Mouse (Mus musculus) sigmoid colon, adult 10 weeks (tissue): ENCODE data around the gene Rab17. TPM values are rescaled to one million over a fixed set of nuclear protein-coding genes. Genes with fewer than 3 reads are reported as not detected.

Experiments used
- polyA plus RNA-seq: library from polyadenylated mRNA; stranded (reverse); fragments of 350-450 nt; fragmentation: Illumina TruSeq; extraction: RNeasy Lipid Tissue Mini Kit (QIAGEN cat#74804); gene quantifications from one replicate; pipeline ENCODE4 v1.2.3, GENCODE M21; 2014; ENCODE audit warnings: low read depth, low replicate concordance

Rab17 gene
- 1.0 TPM for polyA plus RNA-seq

GRCm38 (mm10) chr1:90969347-90969784 is at the start of gene Rab17:
TSS of gene Rab17 (minus strand) at chr1:90969661.

GRCm38 (mm10) chr1:90998268-90998890 is 28.9 kb upstream of the Rab17 start, which contains the start of gene Lrrfip1:
TSS of gene Lrrfip1 (plus strand) at chr1:90998737.

DNA sequence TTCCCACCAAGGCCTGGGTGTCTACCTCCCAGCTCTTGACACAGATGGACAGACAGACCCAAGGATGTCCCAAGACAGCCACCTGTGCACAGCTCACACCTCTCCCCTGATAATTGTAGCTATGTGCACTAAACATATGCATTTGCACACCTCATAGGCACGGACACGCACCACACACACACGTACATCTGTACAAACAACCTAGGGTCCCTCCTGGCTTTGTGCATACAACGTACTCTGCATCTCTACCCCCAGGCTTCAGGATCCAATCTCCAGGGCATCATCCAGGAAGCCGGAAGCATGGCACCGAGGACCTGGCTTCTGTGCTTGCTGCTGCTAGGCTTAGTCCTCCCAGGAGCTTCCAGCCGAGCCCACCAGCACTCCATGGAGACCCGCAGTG is 16.7 kb downstream of the Rab17 start, which contains the start of gene Prlh:
Prlh (plus strand) TSS at position 301 of the 400 bp plus-strand sequence.

DNA sequence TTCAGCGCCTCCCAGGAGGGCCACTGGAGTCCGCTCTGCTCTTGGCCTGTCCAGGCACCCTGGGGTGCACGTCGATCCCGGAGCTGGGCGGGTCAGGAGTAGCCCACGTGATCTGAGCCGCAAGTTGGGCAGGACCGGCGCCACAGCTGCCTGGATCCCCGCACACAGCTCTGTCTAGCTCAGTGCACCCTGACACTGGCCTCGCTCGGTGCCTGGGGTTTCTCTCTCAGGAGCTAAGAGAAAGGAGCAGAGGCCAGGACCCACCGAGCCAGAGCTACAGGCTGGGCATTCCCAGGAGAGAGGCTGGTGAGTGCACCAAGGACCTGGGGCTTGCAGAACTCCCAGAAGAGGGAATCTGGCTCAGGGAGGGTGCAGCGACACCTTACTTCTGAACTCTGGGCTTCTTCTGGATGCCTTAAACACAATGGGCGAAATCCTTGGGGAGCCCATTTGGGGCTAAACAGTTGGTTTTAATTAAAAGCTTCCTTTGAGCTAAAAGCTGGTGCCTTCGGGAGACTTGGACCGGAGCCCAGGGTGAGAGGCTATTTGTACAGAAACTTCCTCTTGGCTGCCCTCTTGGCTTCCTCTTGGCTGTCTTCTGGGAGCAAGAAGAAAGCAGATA is 54.4 kb downstream of the Rab17 start, which contains the start of gene Mlph:
Mlph (plus strand) TSS at position 138 of the 622 bp plus-strand sequence.

Other genes starting within 250 kb of the Rab17 start
- gene Col6a3, start 125.7 kb downstream of the Rab17 start, polyA plus RNA-seq = 68.9 TPM
- gene Mlph, start 54.6 kb downstream of the Rab17 start, polyA plus RNA-seq = 20.1 TPM
- not detected for gene Prlh, start 16.6 kb downstream of the Rab17 start, polyA plus RNA-seq
- 125 TPM for gene Lrrfip1, start 29.1 kb upstream of the Rab17 start, polyA plus RNA-seq
- gene Rbm44, start 175.4 kb upstream of the Rab17 start, polyA plus RNA-seq = 0.88 TPM
- 8.0 TPM for gene Ramp1, start 210.2 kb upstream of the Rab17 start, polyA plus RNA-seq